Mouse (Mus musculus) ES-Bruce4 (cell line): ENCODE data around the gene Srr. TPM values are rescaled to one million over a fixed set of nuclear protein-coding genes. Genes with fewer than 3 reads are reported as not detected.

Experiments used
- H3K27ac ChIP-seq: 2 replicates; pipeline ENCODE4 v1.5.1; 2012; ENCODE audit warnings: low read length, inconsistent platforms; ENCODE audit not compliant: insufficient read depth
- H3K27me3 ChIP-seq: 2 replicates; pipeline ENCODE4 v1.6.1; 2012; ENCODE audit warnings: mild to moderate bottlenecking, low read length, inconsistent platforms; ENCODE audit not compliant: control insufficient read depth, poor library complexity, insufficient read depth, severe bottlenecking
- H3K36me3 ChIP-seq: 2 replicates; pipeline ENCODE4 v1.6.1; 2012; ENCODE audit warnings: inconsistent platforms, mild to moderate bottlenecking, low read length, moderate library complexity; ENCODE audit not compliant: control insufficient read depth, poor library complexity, insufficient read depth, severe bottlenecking
- H3K4me1 ChIP-seq: one replicate; pipeline ENCODE4 v1.8.1; 2011; ENCODE audit warnings: low read length; ENCODE audit not compliant: control insufficient read depth, insufficient read depth
- H3K4me3 ChIP-seq: 2 replicates; pipeline ENCODE4 v1.5.1; 2011; ENCODE audit warnings: low read depth, mild to moderate bottlenecking, low read length
- H3K9ac ChIP-seq: 2 replicates; pipeline ENCODE4 v1.6.1; 2012; ENCODE audit warnings: low read depth, mild to moderate bottlenecking, inconsistent platforms; ENCODE audit not compliant: poor library complexity, severe bottlenecking
- H3K9me3 ChIP-seq: replicated peaks from 2 replicates; pipeline ENCODE4 v1.6.1; 2012; ENCODE audit warnings: mild to moderate bottlenecking, low read length, inconsistent platforms; ENCODE audit not compliant: control insufficient read depth, poor library complexity, insufficient read depth, severe bottlenecking
- CTCF ChIP-seq: IDR thresholded peaks from one replicate; pipeline ENCODE4 v1.8.1; 2011; ENCODE audit warnings: low read depth, low read length
- EP300 ChIP-seq: IDR thresholded peaks from 2 replicates; pipeline ENCODE4 v1.6.1; 2011; ENCODE audit warnings: low read depth, low read length; ENCODE audit not compliant: insufficient read depth
- POLR2A ChIP-seq: IDR thresholded peaks from one replicate; pipeline ENCODE4 v1.8.1; 2011; ENCODE audit warnings: low read length; ENCODE audit not compliant: insufficient read depth
- polyA plus RNA-seq: library from polyadenylated mRNA; stranded (reverse); fragments of >200 nt; gene quantifications from 2 replicates; pipeline ENCODE4 v1.2.4, GENCODE M21; 2011; ENCODE audit warnings: low read depth; ENCODE audit not compliant: missing spikeins, insufficient read depth, insufficient read length

The Srr gene
- polyA plus RNA-seq, 1 experiment = 13.6 TPM

DNA sequence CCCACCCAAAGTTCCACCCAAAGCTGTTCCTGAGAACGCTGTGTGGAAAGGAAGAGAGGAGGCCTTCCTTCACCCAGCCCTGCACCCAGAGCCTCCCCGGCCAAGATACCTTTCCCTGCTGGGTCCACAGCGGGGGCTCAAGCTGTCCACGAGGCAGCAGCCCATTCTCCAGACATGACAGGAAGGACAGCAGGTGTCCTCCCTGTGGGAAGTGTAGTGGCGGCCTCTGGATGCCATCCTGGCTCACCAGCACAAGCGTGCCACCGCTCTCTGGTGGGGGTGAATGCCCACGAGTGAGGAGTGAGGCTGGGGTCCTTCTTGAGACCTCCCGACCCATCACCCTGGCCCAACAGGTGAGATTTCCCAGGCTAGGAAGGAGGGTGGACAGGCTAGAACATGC lies 60.5 kb downstream of the Srr start:
- no peaks in the 10 kb centered on the region for H3K9me3 ChIP-seq
- no peaks in the 10 kb centered on the region for H3K27me3 ChIP-seq
- no peaks in the 10 kb centered on the region for H3K4me1 ChIP-seq
- H3K4me3 ChIP-seq = no peak overlapping the region
- no peak overlapping the region for H3K9ac ChIP-seq
- TF ChIP-seq POLR2A = no peak
- TF ChIP-seq CTCF = no peak
- no peak for TF ChIP-seq EP300
- H3K27ac ChIP-seq = no peak overlapping the region
- no peaks in the 10 kb centered on the region for H3K36me3 ChIP-seq

DNA sequence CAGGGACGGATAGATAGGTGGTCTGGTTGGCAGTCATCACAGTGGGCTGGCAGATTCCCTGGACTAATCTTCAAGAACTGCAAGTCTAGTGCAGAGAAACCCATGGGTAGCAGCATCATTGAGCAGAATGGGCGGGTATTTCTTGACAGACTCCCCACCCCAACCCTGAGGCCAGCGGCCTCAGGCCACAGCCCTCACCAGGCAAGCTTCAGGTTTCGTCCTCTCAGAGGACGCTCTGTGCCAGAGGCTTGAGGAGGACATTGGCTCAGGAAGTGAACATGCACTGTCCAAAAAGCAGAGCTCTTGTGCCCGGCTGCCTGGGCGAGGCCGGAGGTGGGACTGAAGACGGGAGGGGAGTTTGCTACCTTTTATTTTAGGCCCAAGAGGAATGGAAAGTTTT lies 61.3 kb downstream of the Srr start:
- Histone ChIP-seq H3K9ac (no peak overlapping the region), H3K4me1 (no peaks in the 10 kb centered on the region), H3K27me3 (no peaks in the 10 kb centered on the region), H3K4me3 (no peak overlapping the region), H3K9me3 (no peaks in the 10 kb centered on the region), H3K36me3 (no peaks in the 10 kb centered on the region), H3K27ac (no peak overlapping the region)
- TF ChIP-seq EP300 (no peak), POLR2A (no peak), CTCF (no peak)

DNA sequence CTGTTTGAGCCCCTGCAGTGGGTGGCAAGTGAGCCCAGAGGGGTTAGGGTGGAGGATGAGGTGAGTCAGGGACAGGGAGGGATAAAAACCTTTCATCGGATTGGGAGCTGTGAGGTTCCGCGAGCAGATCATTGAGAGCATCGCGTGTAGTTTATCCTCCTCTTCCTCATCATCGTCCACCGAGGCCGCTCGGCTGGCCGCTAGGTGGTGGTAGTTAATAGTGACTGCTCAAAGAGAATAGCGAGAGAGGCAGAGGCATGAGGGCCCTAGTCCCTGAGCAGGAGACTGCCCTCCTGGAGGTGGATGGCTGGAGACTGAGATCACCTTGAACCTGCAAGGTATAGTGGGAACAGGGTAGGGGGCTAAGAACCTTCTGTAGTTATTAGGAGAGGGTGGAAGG lies 62.3 kb downstream of the Srr start:
- TF ChIP-seq CTCF (peak; percentile 62), EP300 (no peak)
- Histone ChIP-seq H3K9ac (no peak overlapping the region), H3K27ac (no peak overlapping the region), H3K36me3 (no peaks in the 10 kb centered on the region), H3K4me3 (no peak overlapping the region), H3K4me1 (no peaks in the 10 kb centered on the region), H3K27me3 (no peaks in the 10 kb centered on the region), H3K9me3 (no peaks in the 10 kb centered on the region)

DNA sequence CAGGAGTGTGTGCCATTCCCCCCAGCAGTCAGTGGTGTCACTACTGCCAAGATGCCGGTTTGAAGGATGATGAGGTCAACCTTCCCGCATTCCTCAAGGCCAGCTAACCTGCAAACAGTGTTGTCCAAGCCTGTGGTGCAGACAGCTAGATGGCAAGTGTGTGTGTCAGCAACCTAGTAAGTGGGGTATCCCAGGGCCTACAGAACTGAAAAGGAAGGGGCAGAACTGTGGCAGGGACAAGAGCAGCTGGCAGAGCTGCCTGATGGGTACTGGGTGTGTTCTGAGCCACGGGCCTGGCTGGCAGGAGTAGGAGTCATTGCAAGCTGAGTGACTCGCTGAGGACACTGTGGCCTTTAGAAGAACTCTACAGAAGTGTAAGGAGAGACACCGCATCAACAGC lies 63.6 kb downstream of the Srr start:
- no peak for TF ChIP-seq POLR2A
- TF ChIP-seq CTCF = no peak
- TF ChIP-seq EP300 = no peak
- Histone ChIP-seq H3K4me1 (peaks cover 2% of the 10 kb centered on the region), H3K9ac (no peak overlapping the region), H3K27ac (no peak overlapping the region), H3K27me3 (no peaks in the 10 kb centered on the region), H3K36me3 (no peaks in the 10 kb centered on the region), H3K9me3 (no peaks in the 10 kb centered on the region), H3K4me3 (no peak overlapping the region)

DNA sequence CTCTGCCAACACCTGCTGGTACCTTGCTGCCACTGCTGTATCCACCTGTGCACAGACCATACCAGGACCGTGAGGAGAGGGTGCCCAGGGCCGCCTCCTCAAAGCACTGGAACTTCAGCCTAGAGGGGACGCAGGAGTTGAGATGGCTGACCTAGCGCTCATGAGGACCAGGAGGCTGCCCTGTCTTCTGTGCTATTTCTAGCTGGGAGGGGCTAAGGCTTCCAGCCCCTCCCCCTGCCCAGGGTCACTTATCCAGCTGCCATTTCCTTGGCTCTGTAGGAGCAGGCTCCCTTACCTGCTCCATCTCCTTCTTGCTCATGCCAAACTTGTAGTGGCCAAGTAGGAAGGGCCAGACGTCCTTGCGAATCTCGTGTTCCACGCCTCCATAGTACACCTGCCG lies 68.0 kb downstream of the Srr start:
- TF ChIP-seq POLR2A (no peak), CTCF (no peak), EP300 (no peak)
- peak overlapping the region; percentile 17; the same call in 1 of the 2 replicates for H3K4me3 ChIP-seq
- H3K27me3 ChIP-seq = no peaks in the 10 kb centered on the region
- H3K27ac ChIP-seq = no peak overlapping the region
- peaks cover 2% of the 10 kb centered on the region for H3K4me1 ChIP-seq
- no peaks in the 10 kb centered on the region for H3K36me3 ChIP-seq
- H3K9ac ChIP-seq = no peak overlapping the region
- H3K9me3 ChIP-seq = no peaks in the 10 kb centered on the region

Other genes with a start within 250 kb of the Srr start
- gene Pafah1b1, start 201.3 kb downstream of the Srr start, polyA plus RNA-seq = 120 and 137 TPM in 2 replicates
- gene Mettl16, start 155.1 kb downstream of the Srr start, polyA plus RNA-seq = 65.4 and 66.2 TPM in 2 replicates
- gene Mnt, start 95.0 kb downstream of the Srr start, polyA plus RNA-seq = 15.4 and 17.1 TPM in 2 replicates
- 17.4 and 21.2 TPM in 2 replicates for gene Sgsm2, start 28.9 kb downstream of the Srr start, polyA plus RNA-seq
- gene Tsr1, start 27.9 kb downstream of the Srr start, polyA plus RNA-seq = 100 and 105 TPM in 2 replicates
- 25.3 and 27.0 TPM in 2 replicates for gene Smg6, start 125 bp downstream of the Srr start, polyA plus RNA-seq
- 0.28 and 0.38 TPM in 2 replicates for gene Hic1, start 243.6 kb upstream of the Srr start, polyA plus RNA-seq